In genomic region chr4:147848584-147848991, GRCm38 (mm10) we compare ENCODE assay signal across 8 mouse cellular contexts. TPM values are rescaled to one million over a fixed set of nuclear protein-coding genes. Genes with fewer than 3 reads are reported as not detected.
DNase-seq lines count a peak whose midpoint lies in the region; ATAC-seq and TF ChIP-seq lines count a peak whose summit lies in the region.

No protein-coding gene starts in this region.

- H3K36me3 ChIP-seq in E14TG2a.4 (ENCODE audit: insufficient read depth, low read length) (no peaks in the 10 kb centered on the region; the same call in 1 of the 2 replicates), macrophage (ENCODE audit: inconsistent target) (peaks cover 3% of the 10 kb centered on the region; the same call in 1 of the 2 replicates)
- peaks cover 10% of the 10 kb centered on the region for H3K36me3 ChIP-seq in forebrain, embryonic 16.5 days (ENCODE audit: control insufficient read depth, insufficient read depth)

- H3K9ac ChIP-seq in forebrain, embryonic 16.5 days (replicated peaks; ENCODE audit: low read depth, low read length) = peak overlapping the region; percentile 56

- H3K4me1 ChIP-seq in E14TG2a.4 (replicated peaks; ENCODE audit: low read depth, low read length) = peaks cover 14% of the 10 kb centered on the region
- H3K4me1 ChIP-seq in forebrain, embryonic 16.5 days (replicated peaks; ENCODE audit: control insufficient read depth, insufficient read depth, low read length) = peaks cover 15% of the 10 kb centered on the region

- H3K4me2 ChIP-seq in forebrain, embryonic 16.5 days (ENCODE audit: low read length) = peak overlapping the region; percentile 72

- 0% methylated on average over 4 of the region's 4 CpGs for WGBS in forebrain, embryonic 16.5 days
- 2% methylated on average over 4 of the region's 4 CpGs for WGBS in macrophage (ENCODE audit: missing documents)

- peaks cover 46% of the 10 kb centered on the region for H3K79me2 ChIP-seq in macrophage (ENCODE audit: inconsistent target)

- intact Hi-C loops in gastrocnemius, adult 2 months (cut with DNase I) = no loop called here
- intact Hi-C loops in gastrocnemius, postnatal 36 days (cut with DNase I) = no loop called here

- H3K4me3 ChIP-seq in gastrocnemius, adult 2 months = peak overlapping the region; percentile 78
- H3K4me3 ChIP-seq in E14TG2a.4 (replicated peaks; ENCODE audit: low read length) = peak overlapping the region; percentile 93
- peak overlapping the region; percentile 79 for H3K4me3 ChIP-seq in forebrain, embryonic 16.5 days (replicated peaks; ENCODE audit: low read length)
- peak overlapping the region; percentile 99 for H3K4me3 ChIP-seq in macrophage (ENCODE audit: inconsistent target)

- TF ChIP-seq CTCF in gastrocnemius, adult 2 months (IDR thresholded peaks at IDR 0.05) = no peak
- no peak for TF ChIP-seq CTCF in E14TG2a.4 (conservative IDR thresholded peaks at IDR 0.05; ENCODE audit: low read length)

- H3K9me3 ChIP-seq in E14TG2a.4 (ENCODE audit: low read length) = peaks cover 4% of the 10 kb centered on the region; the same call in 1 of the 2 replicates
- peaks cover 8% of the 10 kb centered on the region for H3K9me3 ChIP-seq in forebrain, embryonic 16.5 days (ENCODE audit: control insufficient read depth, low read length)

- DNase-seq in gastrocnemius, adult 2 months = no peak
- no peak for DNase-seq in gastrocnemius, postnatal 36 days
- DNase-seq in yolk sac, embryonic 10.5 days (ENCODE audit: low spot score) = no peak
- DNase-seq in layer of hippocampus, postnatal 10 days (ENCODE audit: low spot score in 2 of 2) = no peak

- ATAC-seq in forebrain, embryonic 16.5 days = peak; percentile 74
- ATAC-seq in monocyte, adult 5-6 weeks (replicated peaks; ENCODE audit: insufficient number of reproducible peaks, low FRiP score, low TSS enrichment, poor library complexity, severe bottlenecking) = no peak

- peak overlapping the region; percentile 91 for H3K27ac ChIP-seq in gastrocnemius, adult 2 months
- H3K27ac ChIP-seq in forebrain, embryonic 16.5 days (ENCODE audit: low read length) = no peak overlapping the region
- H3K27ac ChIP-seq in macrophage = peak overlapping the region; percentile 75

- H3K27me3 ChIP-seq in E14TG2a.4 (ENCODE audit: insufficient read depth, low read length) = peaks cover 12% of the 10 kb centered on the region
- no peaks in the 10 kb centered on the region for H3K27me3 ChIP-seq in forebrain, embryonic 16.5 days (replicated peaks; ENCODE audit: control insufficient read depth, insufficient read depth, low read length)

RNA-seq across cellular contexts. Expression of gene Zfp933, which starts 0.4 kb away (rescaled TPM):
- total RNA-seq in gastrocnemius, adult 2 months (2021) = 1 to 10 TPM; 8.6 to 9.5 TPM
- total RNA-seq in gastrocnemius, postnatal 36 days (2021) = 1 to 10 TPM; 7.1 to 7.9 TPM
- polyA plus RNA-seq in forebrain, embryonic 16.5 days (2015; fragmentation: Nextera tagmentation; extraction: Ambion mirVana) = 8.8 and 10.1 TPM in 2 replicates
- total RNA-seq in macrophage (2018; cell fraction: chromatin; rRNA removed) = 10 to 100 TPM in 24 of 26 experiments, 1 to 10 TPM in 2; 8.3 to 43.0 (median 23.4) TPM
- total RNA-seq in macrophage (2018; cell fraction: cytosol; rRNA removed) = 1 to 10 TPM; 2.1 to 7.8 (median 6.1) TPM
- total RNA-seq in macrophage (2018; cell fraction: nucleus; rRNA removed) = 10 to 100 TPM in 18 of 26 experiments, 1 to 10 TPM in 8; 7.1 to 39.2 (median 16.1) TPM
- polyA plus RNA-seq in macrophage (2018) = 5.4 to 7.7 TPM (median 5.8 TPM) in 3 replicates
- 10 to 100 TPM; 18.4 to 21.2 TPM for total RNA-seq in layer of hippocampus, postnatal 10 days (2021)
- total RNA-seq in monocyte, adult 5-6 weeks (2017) = 5.8 to 14.7 TPM (median 11.8 TPM) in 3 replicates

RNA-seq across cellular contexts. Expression of gene Miip, which starts 20.0 kb away (rescaled TPM):
- total RNA-seq in gastrocnemius, adult 2 months (2021) = 1 to 10 TPM; 5.1 to 5.5 TPM
- total RNA-seq in gastrocnemius, postnatal 36 days (2021) = 1 to 10 TPM; 4.0 to 6.3 TPM
- polyA plus RNA-seq in forebrain, embryonic 16.5 days (2015; fragmentation: Nextera tagmentation; extraction: Ambion mirVana) = 52.6 and 63.1 TPM in 2 replicates
- 100 to 1,000 TPM in 2 of 26 experiments, 10 to 100 TPM in 24; 27.6 to 111 (median 54.3) TPM for total RNA-seq in macrophage (2018; cell fraction: chromatin; rRNA removed)
- 10 to 100 TPM in 8 of 26 experiments, 1 to 10 TPM in 18; 6.3 to 14.5 (median 8.8) TPM for total RNA-seq in macrophage (2018; cell fraction: cytosol; rRNA removed)
- 10 to 100 TPM; 11.4 to 91.0 (median 42.0) TPM for total RNA-seq in macrophage (2018; cell fraction: nucleus; rRNA removed)
- polyA plus RNA-seq in macrophage (2018) = 6.2 to 15.8 TPM (median 11.0 TPM) in 3 replicates
- 10 to 100 TPM; 20.3 to 25.1 TPM for total RNA-seq in layer of hippocampus, postnatal 10 days (2021)
- total RNA-seq in monocyte, adult 5-6 weeks (2017) = 26.5 to 65.0 TPM (median 45.3 TPM) in 3 replicates

RNA-seq across cellular contexts. Expression of gene Fv1, which starts 20.2 kb away (rescaled TPM):
- total RNA-seq in gastrocnemius, adult 2 months (2021) = 1 to 10 TPM; 7.3 to 7.7 TPM
- 1 to 10 TPM; 3.8 to 5.8 TPM for total RNA-seq in gastrocnemius, postnatal 36 days (2021)
- polyA plus RNA-seq in forebrain, embryonic 16.5 days (2015; fragmentation: Nextera tagmentation; extraction: Ambion mirVana) = 12.9 and 14.3 TPM in 2 replicates
- total RNA-seq in macrophage (2018; cell fraction: chromatin; rRNA removed) = 10 to 100 TPM in 3 of 26 experiments, 1 to 10 TPM in 23; 1.7 to 15.4 (median 5.0) TPM
- 1 to 10 TPM in 10 of 26 experiments, under 1 TPM in 16; 0.29 to 1.6 (median 0.75) TPM for total RNA-seq in macrophage (2018; cell fraction: cytosol; rRNA removed)
- 10 to 100 TPM in 1 of 26 experiments, 1 to 10 TPM in 23, under 1 TPM in 2; 0.83 to 13.1 (median 3.4) TPM for total RNA-seq in macrophage (2018; cell fraction: nucleus; rRNA removed)
- 0.62 to 2.3 TPM (median 0.75 TPM) in 3 replicates for polyA plus RNA-seq in macrophage (2018)
- total RNA-seq in layer of hippocampus, postnatal 10 days (2021) = 1 to 10 TPM; 7.3 to 8.2 TPM
- total RNA-seq in monocyte, adult 5-6 weeks (2017) = 7.9 to 21.2 TPM (median 15.1 TPM) in 3 replicates

RNA-seq across cellular contexts. Expression of gene Zfp984, which starts 39.0 kb away (rescaled TPM):
- total RNA-seq in gastrocnemius, adult 2 months (2021) = 1 to 10 TPM; 1.1 TPM
- under 1 TPM; 0.74 to 0.87 TPM for total RNA-seq in gastrocnemius, postnatal 36 days (2021)
- 6.0 and 6.4 TPM in 2 replicates for polyA plus RNA-seq in forebrain, embryonic 16.5 days (2015; fragmentation: Nextera tagmentation; extraction: Ambion mirVana)
- 10 to 100 TPM in 19 of 26 experiments, 1 to 10 TPM in 7; 3.4 to 49.3 (median 23.3) TPM for total RNA-seq in macrophage (2018; cell fraction: chromatin; rRNA removed)
- 10 to 100 TPM; 22.6 to 71.2 (median 50.2) TPM for total RNA-seq in macrophage (2018; cell fraction: cytosol; rRNA removed)
- 10 to 100 TPM in 25 of 26 experiments, 1 to 10 TPM in 1; 7.8 to 94.8 (median 32.3) TPM for total RNA-seq in macrophage (2018; cell fraction: nucleus; rRNA removed)
- polyA plus RNA-seq in macrophage (2018) = 34.1 to 102 TPM (median 34.9 TPM) in 3 replicates
- 1 to 10 TPM; 3.4 to 4.2 TPM for total RNA-seq in layer of hippocampus, postnatal 10 days (2021)
- 29.2 to 47.8 TPM (median 38.2 TPM) in 3 replicates for total RNA-seq in monocyte, adult 5-6 weeks (2017)

RNA-seq across cellular contexts. Expression of gene Mfn2, which starts 55.9 kb away (rescaled TPM):
- total RNA-seq in gastrocnemius, adult 2 months (2021) = 100 to 1,000 TPM; 416 to 452 TPM
- 100 to 1,000 TPM; 406 to 426 TPM for total RNA-seq in gastrocnemius, postnatal 36 days (2021)
- polyA plus RNA-seq in forebrain, embryonic 16.5 days (2015; fragmentation: Nextera tagmentation; extraction: Ambion mirVana) = 82.4 and 90.7 TPM in 2 replicates
- total RNA-seq in macrophage (2018; cell fraction: chromatin; rRNA removed) = 10 to 100 TPM; 11.2 to 44.6 (median 29.1) TPM
- 10 to 100 TPM; 30.0 to 43.9 (median 38.2) TPM for total RNA-seq in macrophage (2018; cell fraction: cytosol; rRNA removed)
- total RNA-seq in macrophage (2018; cell fraction: nucleus; rRNA removed) = 10 to 100 TPM; 17.7 to 45.1 (median 29.2) TPM
- 28.8 to 35.7 TPM (median 29.8 TPM) in 3 replicates for polyA plus RNA-seq in macrophage (2018)
- 100 to 1,000 TPM; 149 to 175 TPM for total RNA-seq in layer of hippocampus, postnatal 10 days (2021)
- 12.1 to 32.5 TPM (median 24.6 TPM) in 3 replicates for total RNA-seq in monocyte, adult 5-6 weeks (2017)
